Mouse (Mus musculus): ENCODE data around the gene Tacstd2.

DNA sequence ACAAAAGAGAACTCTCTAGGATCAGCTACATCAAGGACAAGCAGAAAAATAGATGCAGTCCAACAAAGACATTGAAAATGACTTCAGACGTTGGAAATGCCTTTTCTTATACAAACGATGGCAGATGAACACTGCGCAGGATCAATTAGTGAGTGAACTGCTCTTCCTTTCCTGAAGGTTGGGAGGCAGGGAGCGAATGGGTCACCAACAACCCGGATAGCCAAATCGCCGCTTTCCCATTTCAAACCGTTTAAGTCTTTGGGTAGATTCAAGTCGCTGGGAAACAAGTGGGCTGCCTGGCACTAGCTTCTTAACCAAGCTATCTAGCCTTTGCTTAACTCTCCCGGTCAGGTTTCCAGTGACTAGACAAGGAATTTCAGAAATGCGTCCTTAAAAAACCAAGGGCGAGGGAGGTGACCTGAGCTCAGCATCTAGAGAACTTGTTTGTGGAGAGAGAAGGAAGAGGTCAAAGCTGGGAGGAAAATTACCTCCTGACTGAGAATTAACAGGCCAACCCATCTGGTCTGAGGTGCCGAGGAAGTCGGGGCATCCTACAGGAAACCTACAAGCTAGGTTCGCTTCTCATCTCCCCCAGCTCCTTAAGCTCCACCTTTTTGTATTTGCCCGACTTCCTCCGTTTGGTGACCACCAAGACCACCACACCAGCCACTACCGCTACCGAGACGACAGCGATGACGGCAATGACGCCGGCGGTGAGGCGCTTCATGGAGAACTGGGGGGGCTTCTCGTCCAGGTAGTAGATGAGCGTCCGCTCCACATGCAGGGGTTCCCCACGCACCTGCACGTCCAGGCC lies 1.2 kb downstream of the Tacstd2 start:
- TF ChIP-seq CTCF (IDR thresholded peaks at IDR 0.05; ENCODE audit: low read depth) (no peak), EP300 (optimal IDR thresholded peaks at IDR 0.05) (no peak)
